Mouse (Mus musculus): ENCODE data around the gene Olfr836. TPM values are rescaled to one million over a fixed set of nuclear protein-coding genes. Genes with fewer than 3 reads are reported as not detected.

Olfr836 gene
- not detected for total RNA-seq (2023)

DNA sequence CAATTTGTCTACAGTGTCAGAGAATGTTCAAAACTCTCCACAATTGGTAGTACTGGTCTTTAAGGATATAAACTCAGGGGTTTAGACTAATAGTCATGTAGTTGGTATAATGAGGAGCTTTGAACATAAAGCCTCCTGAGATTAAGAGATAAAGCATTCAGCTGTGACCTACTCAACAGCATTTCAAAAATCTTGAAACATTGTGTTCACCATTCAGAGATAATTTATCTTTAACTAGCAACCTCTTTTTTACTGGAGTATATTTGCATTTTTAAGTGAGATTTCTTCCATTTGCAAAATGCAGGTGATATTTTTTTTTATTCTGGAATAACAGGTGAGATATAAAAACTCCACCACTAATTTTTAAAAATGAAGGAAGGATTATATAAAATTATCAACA lies at the start of gene Olfr836:
Gene Olfr836 (plus strand): TSS at position 301 of the 400 bp plus-strand sequence.

DNA sequence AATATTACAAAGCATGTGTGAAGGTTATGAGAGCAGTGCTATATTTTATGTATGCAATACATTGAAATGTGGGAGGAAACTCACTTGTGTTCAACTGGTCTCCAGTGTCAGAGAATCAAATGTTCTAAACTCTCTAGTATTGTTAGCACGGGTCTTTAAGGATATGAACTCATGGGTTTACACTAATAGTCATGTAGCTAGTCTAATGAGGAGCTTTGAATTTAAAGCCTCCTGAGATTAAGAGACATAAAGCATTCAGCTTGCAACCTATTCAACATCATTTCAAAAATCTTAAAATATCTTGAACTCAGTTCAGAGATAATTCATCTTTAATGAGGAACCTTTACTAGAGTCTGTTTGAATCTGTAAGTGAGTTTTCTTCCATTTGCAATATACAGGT lies 15.8 kb downstream of the Olfr836 start, which contains the start of gene Olfr837:
Gene Olfr837 (plus strand): TSS at position 301 of the 400 bp plus-strand sequence.

Other genes starting within 250 kb of the Olfr836 start
- gene Olfr830, start 245.7 kb upstream of the Olfr836 start, total RNA-seq (2023), result not detected
- gene Olfr832, start 183.3 kb upstream of the Olfr836 start, total RNA-seq (2023), result not detected
- not detected for gene Olfr834, start 132.4 kb upstream of the Olfr836 start, total RNA-seq (2023)
- not detected for gene Olfr835, start 87.6 kb upstream of the Olfr836 start, total RNA-seq (2023)
- gene Olfr837, start 15.9 kb downstream of the Olfr836 start, total RNA-seq (2023), result not detected
- gene Olfr839-ps1, start 56.9 kb downstream of the Olfr836 start, total RNA-seq (2023), result not detected
- gene Olfr843, start 131.6 kb downstream of the Olfr836 start, total RNA-seq (2023), result not detected
- not detected for gene Olfr844, start 196.0 kb downstream of the Olfr836 start, total RNA-seq (2023)
- gene Olfr845, start 216.1 kb downstream of the Olfr836 start, total RNA-seq (2023), result not detected
- gene Olfr846, start 243.6 kb downstream of the Olfr836 start, total RNA-seq (2023), result not detected

Measured in B cell, adult 67 days (primary cell).